Mouse (Mus musculus): ENCODE data around the gene Mettl9. TPM values are rescaled to one million over a fixed set of nuclear protein-coding genes. Genes with fewer than 3 reads are reported as not detected.
"Not testable (repeated sequence)": the region's sequence is repeated elsewhere in the genome, so short reads cannot be mapped to it uniquely, and the experiment has no call there.

The Mettl9 gene
- total and polyA plus RNA-seq, 2 experiments from 2014 or later: 118 to 154 TPM

DNA sequence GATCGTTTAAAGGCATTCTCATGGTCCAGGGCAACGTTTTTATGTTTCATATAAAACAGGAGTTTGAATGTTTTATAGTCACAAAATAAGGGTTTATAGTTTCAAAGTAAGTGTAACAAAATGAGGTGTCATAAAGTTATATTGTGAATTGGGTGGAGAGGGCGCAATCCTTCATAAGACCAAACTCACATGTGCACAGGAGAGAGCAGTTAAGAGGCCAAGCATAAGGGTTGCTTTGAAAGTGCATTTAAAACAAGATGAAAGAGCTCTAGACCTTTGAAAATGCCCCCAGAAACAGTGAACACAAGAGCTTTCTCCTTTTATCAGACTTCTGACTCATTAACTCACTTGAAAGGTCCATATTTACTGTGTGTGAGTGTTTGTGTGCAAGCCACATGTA lies 7.9 kb upstream of the Mettl9 start:
- WGBS: 73% methylated on average over 3 of the region's 3 CpGs
- Histone ChIP-seq H3K27ac (ENCODE audit: low read depth, low read length) (no peak overlapping the region), H3K4me3 (ENCODE audit: low read depth, low read length) (no peak overlapping the region), H3K36me3 (ENCODE audit: insufficient read depth) (no peaks in the 10 kb centered on the region), H3K27me3 (ENCODE audit: insufficient read depth, low read length) (no peaks in the 10 kb centered on the region; the same call in 1 of the 2 replicates), H3K4me2 (ENCODE audit: low read depth) (no peak overlapping the region), H3K9ac (no peak overlapping the region), H3K4me1 (ENCODE audit: insufficient read depth) (no peaks in the 10 kb centered on the region), H3K9me3 (ENCODE audit: low read length) (no peaks in the 10 kb centered on the region)
- ATAC-seq (no peak), DNase-seq (no peak)
- no peak for TF ChIP-seq CTCF (IDR thresholded peaks at IDR 0.05; ENCODE audit: low read depth)

DNA sequence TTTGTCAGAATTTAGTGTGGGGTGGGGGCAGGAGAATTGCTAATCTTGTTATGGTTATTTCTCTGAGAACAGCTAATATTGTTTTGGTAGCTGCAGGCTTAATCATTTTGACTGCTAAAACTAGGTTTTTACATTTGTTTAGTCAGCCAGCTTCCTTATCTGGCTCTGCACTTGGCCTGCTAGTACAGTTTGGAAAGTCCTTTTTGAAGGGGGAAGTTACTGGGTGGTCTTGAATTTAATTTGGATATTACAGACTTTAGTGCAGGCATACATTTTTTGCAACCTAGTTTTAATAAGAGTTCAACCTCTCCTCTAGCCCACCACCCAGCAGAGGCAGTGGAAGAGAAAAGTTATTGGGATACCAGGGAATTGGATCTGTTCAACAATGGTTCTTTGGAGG lies 4.3 kb upstream of the Mettl9 start:
- H3K27me3 ChIP-seq (ENCODE audit: insufficient read depth, low read length); H3K9ac ChIP-seq; H3K36me3 ChIP-seq (ENCODE audit: insufficient read depth); H3K4me2 ChIP-seq (ENCODE audit: low read depth); H3K4me3 ChIP-seq (ENCODE audit: low read depth, low read length); H3K4me1 ChIP-seq (ENCODE audit: insufficient read depth); H3K27ac ChIP-seq (ENCODE audit: low read depth, low read length); DNase-seq; ATAC-seq; H3K9me3 ChIP-seq (ENCODE audit: low read length): not testable (repeated sequence)

DNA sequence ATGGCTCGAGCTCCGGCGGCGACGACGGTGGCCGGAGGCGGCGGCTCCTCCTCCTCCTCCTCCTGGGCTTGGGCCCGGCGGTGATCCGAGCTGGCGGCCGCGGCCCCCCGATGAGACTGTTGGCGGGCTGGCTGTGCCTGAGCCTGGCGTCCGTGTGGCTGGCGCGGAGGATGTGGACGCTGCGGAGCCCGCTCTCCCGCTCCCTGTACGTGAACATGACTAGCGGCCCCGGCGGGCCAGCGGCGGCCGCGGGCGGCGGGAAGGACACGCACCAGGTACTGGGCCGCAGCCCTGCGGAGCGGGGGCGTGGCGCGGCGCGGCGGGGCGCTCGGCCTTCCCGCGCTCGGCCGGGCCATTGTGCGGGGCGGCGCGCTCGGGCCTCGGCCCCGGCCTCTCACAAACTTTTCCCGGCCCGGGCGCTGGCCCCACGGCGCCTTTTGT lies 476 bp downstream of the Mettl9 start:
- Histone ChIP-seq H3K36me3 (ENCODE audit: insufficient read depth) (no peaks in the 10 kb centered on the region), H3K4me1 (ENCODE audit: insufficient read depth) (peaks cover 8% of the 10 kb centered on the region), H3K27me3 (ENCODE audit: insufficient read depth, low read length) (0 out of 2 replicates have a peak, but pooled peaks cover 4% of the 10 kb centered on the region), H3K9me3 (ENCODE audit: low read length) (no peaks in the 10 kb centered on the region), H3K4me3 (ENCODE audit: low read depth, low read length) (peak overlapping the region; percentile 96), H3K4me2 (ENCODE audit: low read depth) (peak overlapping the region; percentile 73), H3K27ac (ENCODE audit: low read depth, low read length) (peak overlapping the region; percentile 94), H3K9ac (peak overlapping the region; percentile 96)
- DNase-seq: no peak
- ATAC-seq: peak; percentile 68
- WGBS: 3% methylated on average over 40 of the region's 63 CpGs
- TF ChIP-seq CTCF (IDR thresholded peaks at IDR 0.05; ENCODE audit: low read depth): no peak

DNA sequence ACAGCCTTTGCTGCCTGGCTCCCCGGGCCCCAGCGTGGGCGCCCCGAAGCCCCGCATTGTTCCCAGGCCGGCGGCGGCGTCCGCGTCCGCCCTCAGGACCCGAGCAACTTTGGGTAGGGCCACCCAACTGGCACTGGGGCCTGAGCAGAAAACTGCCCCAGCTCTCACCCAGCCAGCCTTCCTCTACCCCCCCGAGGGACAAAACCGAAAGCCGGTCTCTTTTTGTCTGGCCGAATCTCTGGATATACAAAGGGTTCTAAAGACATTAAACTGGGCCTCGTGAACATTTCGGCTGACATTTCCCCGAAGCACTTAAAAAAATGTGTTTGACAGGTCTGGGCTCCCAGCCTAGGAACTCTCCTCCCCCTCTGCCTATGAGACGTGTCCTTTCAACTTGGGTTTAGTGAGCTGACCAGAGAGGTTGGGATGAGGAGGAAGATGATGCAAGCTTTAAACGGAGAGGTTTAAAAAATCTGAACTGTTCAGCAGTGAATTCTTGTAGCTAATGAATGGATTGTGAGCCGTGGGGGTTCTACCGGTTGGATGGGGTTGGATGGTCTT lies 996 bp downstream of the Mettl9 start:
- ATAC-seq: peak; percentile 8
- DNase-seq: peak; percentile 63
- H3K9ac ChIP-seq: peak overlapping the region; percentile 96
- H3K27me3 ChIP-seq (ENCODE audit: insufficient read depth, low read length): 0 out of 2 replicates have a peak, but pooled peaks cover 4% of the 10 kb centered on the region
- peaks cover 8% of the 10 kb centered on the region for H3K4me1 ChIP-seq (ENCODE audit: insufficient read depth)
- no peaks in the 10 kb centered on the region for H3K9me3 ChIP-seq (ENCODE audit: low read length)
- peak overlapping the region; percentile 73 for H3K4me2 ChIP-seq (ENCODE audit: low read depth)
- TF ChIP-seq CTCF (IDR thresholded peaks at IDR 0.05; ENCODE audit: low read depth): no peak
- no peaks in the 10 kb centered on the region for H3K36me3 ChIP-seq (ENCODE audit: insufficient read depth)
- peak overlapping the region; percentile 94 for H3K27ac ChIP-seq (ENCODE audit: low read depth, low read length)
- under 1% methylated on average over 21 of the region's 24 CpGs for WGBS
- peak overlapping the region; percentile 96 for H3K4me3 ChIP-seq (ENCODE audit: low read depth, low read length)

DNA sequence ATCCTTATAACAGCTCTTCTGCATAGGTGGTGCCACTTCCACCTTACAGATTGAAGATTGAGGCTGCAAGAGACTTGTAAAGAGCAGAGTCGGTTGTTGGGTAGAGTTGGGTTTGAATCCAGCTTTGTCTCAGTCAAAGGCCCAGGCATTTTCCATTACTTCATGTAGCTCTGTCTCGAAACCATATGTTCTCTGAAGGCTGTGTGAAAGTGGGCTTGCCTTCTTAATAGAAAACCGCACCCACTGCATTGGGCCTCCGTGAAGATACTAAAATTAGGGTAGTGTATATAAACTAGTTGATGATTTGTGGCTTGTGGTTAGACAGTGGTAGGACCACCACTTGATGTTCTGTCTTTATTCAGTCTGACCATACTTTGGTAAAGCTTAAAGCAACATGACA lies 6.3 kb downstream of the Mettl9 start:
- Histone ChIP-seq H3K9me3 (ENCODE audit: low read length) (no peaks in the 10 kb centered on the region), H3K4me3 (ENCODE audit: low read depth, low read length) (no peak overlapping the region), H3K27ac (ENCODE audit: low read depth, low read length) (no peak overlapping the region), H3K9ac (no peak overlapping the region), H3K4me2 (ENCODE audit: low read depth) (no peak overlapping the region), H3K4me1 (ENCODE audit: insufficient read depth) (peaks cover 8% of the 10 kb centered on the region), H3K27me3 (ENCODE audit: insufficient read depth, low read length) (no peaks in the 10 kb centered on the region), H3K36me3 (ENCODE audit: insufficient read depth) (no peaks in the 10 kb centered on the region)
- ATAC-seq (no peak), DNase-seq (no peak)
- no peak for TF ChIP-seq CTCF (IDR thresholded peaks at IDR 0.05; ENCODE audit: low read depth)
- 88% methylated on average over 4 of the region's 4 CpGs for WGBS

DNA sequence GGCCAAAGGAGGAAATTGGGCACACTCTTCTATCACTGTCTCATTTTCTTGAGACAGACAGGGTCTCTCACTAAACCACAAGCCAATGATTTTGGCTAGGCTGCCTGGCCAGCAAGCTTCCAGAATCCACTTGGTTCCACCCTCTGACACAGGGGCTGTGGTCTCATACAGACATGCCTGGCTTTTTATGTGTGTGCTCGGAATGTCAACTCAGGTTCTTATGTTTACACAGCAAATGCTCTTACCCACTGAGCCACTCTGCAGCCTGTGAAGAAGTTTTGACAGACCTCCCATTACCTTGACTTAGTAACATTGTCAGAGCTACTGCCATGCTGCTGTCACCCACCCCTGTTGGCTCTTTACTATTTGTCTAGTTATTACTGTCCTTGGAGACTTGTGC lies 7.7 kb downstream of the Mettl9 start:
- H3K4me3 ChIP-seq (ENCODE audit: low read depth, low read length): no peak overlapping the region
- no peak for ATAC-seq
- 82% methylated on average over 1 of the region's 1 CpGs for WGBS
- no peaks in the 10 kb centered on the region for H3K9me3 ChIP-seq (ENCODE audit: low read length)
- H3K9ac ChIP-seq: no peak overlapping the region
- H3K27me3 ChIP-seq (ENCODE audit: insufficient read depth, low read length): no peaks in the 10 kb centered on the region
- no peak for TF ChIP-seq CTCF (IDR thresholded peaks at IDR 0.05; ENCODE audit: low read depth)
- DNase-seq: no peak
- peaks cover 8% of the 10 kb centered on the region; the same call in 1 of the 2 replicates for H3K4me1 ChIP-seq (ENCODE audit: insufficient read depth)
- H3K36me3 ChIP-seq (ENCODE audit: insufficient read depth): no peaks in the 10 kb centered on the region
- no peak overlapping the region for H3K27ac ChIP-seq (ENCODE audit: low read depth, low read length)
- H3K4me2 ChIP-seq (ENCODE audit: low read depth): no peak overlapping the region

DNA sequence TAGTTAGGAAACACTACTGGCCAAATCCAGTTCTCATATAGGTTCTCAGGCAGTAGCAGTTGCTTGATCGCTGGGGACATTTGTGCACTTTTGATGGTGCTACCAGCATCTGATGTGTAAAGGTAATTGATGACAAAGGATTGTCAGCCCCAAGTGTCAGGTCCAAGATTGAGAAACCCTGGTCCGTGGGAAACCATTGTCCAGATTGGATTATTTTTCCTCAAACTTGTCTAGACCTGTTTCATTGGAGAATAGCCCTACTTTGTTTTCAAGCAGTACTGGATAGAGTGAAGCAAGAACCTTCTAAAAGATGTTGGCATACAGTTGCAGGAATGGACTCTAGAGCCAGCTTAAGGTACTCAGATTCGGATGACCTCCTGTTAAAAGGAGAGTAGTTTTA lies 8.8 kb downstream of the Mettl9 start:
- Histone ChIP-seq H3K4me3 (ENCODE audit: low read depth, low read length) (no peak overlapping the region), H3K4me2 (ENCODE audit: low read depth) (no peak overlapping the region), H3K27me3 (ENCODE audit: insufficient read depth, low read length) (no peaks in the 10 kb centered on the region), H3K4me1 (ENCODE audit: insufficient read depth) (peaks cover 2% of the 10 kb centered on the region; the same call in 1 of the 2 replicates), H3K36me3 (ENCODE audit: insufficient read depth) (no peaks in the 10 kb centered on the region), H3K9me3 (ENCODE audit: low read length) (no peaks in the 10 kb centered on the region), H3K9ac (no peak overlapping the region), H3K27ac (ENCODE audit: low read depth, low read length) (no peak overlapping the region)
- 96% methylated on average over 3 of the region's 3 CpGs for WGBS
- no peak for TF ChIP-seq CTCF (IDR thresholded peaks at IDR 0.05; ENCODE audit: low read depth)
- no peak for DNase-seq
- ATAC-seq: no peak
